Mouse (Mus musculus) cerebellum, adult 9-10 months (tissue): ENCODE results near the gene Mre11a.
"Not testable (repeated sequence)": the region's sequence is repeated elsewhere in the genome, so short reads cannot be mapped to it uniquely, and the experiment has no call there.

Experiments used
- DNase-seq: peaks from one replicate; pipeline ENCODE4 v3.0.0; 2022

Gene Mre11a

GRCm38 (mm10) chr9:14870802-14871201, 86.3 kb downstream of the Mre11a start:
- DNase-seq: no peak

- no peak for DNase-seq
Observed at GRCm38 (mm10) chr9:14871536-14871935, 87.1 kb downstream of the Mre11a start.

DNA sequence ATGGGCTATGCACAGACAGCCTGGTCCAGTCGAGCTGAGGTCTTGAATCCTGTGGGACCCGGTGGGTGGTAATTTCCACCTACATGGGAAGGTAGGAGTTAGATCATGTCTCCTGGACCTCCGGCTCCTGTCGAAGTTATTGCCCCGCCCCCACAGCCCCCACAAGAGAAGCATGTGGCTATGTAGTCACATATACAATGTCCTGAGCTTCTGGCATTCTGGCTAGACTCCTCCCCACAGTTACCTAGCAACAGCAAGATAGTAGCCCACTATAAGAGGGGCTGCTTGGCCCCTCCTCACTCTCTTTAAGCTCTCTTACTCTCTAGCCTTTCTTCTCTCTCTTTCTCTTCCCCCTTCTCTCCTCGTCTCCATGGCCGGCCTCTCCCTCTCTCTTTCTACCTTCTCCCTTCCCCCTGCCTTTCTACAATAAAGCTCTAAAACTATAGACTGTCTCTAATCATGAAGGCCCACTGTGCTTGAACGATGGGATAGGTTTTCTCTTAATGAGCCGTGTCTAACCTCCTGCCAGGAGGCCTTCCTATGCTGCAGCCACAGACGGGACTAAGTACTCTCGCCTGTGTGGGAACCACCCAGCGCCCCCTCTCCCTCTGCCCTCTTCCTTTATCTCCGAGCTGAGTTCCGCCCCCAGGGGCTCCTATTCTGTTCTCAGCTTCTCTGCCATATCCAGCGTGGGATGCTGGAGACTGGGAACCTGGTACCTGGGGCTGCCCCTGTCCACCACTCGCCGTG, 87.9 kb downstream of the Mre11a start:
- DNase-seq: no peak

- no peak for DNase-seq
Observed at GRCm38 (mm10) chr9:14875743-14876507, 91.5 kb downstream of the Mre11a start.

DNA sequence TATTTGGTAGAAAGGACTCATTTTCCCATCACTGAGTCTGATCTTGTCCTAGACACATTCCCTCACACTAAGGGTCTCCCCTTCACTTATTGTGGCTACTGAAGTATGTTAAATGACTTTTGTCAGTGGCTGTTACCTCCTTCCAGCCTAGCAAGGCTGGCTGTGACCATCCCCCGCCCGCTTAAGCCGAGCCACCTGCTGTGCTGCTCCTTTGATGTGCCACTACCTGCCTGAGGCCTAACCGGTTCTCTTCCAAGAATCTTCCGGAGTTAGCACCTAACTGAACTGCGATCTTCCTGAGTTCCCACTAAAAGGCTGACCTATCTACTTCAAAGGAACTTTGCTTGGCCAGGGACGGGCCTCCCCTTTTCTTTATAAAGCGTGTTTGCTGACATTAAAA, 92.1 kb downstream of the Mre11a start:
- DNase-seq: not testable (repeated sequence)

GRCm38 (mm10) chr9:14884641-14885040, 100.2 kb downstream of the Mre11a start:
- DNase-seq: no peak

DNA sequence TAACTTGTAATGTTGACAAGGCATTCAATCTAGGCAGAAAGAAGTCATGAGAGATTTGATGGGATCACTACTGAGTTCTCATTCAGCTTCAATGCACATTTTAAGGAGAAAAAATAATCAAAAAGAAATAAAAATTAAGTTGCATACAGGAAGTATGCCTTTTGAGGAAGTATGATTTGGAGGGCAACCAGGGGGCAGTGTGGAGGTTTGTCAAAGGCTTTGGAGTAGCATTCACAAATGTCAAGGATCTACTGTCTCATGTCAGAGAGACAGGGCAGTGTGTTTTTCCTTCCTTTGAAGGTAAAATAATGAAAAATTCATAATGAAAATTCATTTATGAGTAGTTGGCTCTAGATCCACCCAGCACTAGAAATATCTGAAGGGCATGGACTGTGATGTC, 100.7 kb downstream of the Mre11a start:
- no peak for DNase-seq

- DNase-seq: no peak
Observed at GRCm38 (mm10) chr9:14885954-14886353, 101.5 kb downstream of the Mre11a start.
